Mouse (Mus musculus) v-Abl transformed pro-B cells (cell line): ENCODE data around the gene Kazn.

Experiments used
- in situ Hi-C, 2 experiments: fragments of 400-800 bp; cut with MboI; formaldehyde crosslinking; loops; one replicate each; pipeline ENCODE4 v1.15.1; 2025; ENCODE audit not compliant: unreplicated experiment in 2 of 2

Gene Kazn

GRCm38 (mm10) chr4:142239240-142240126, at the start of gene Kazn:
Kazn (minus strand) TSS chr4:142239401.
- in situ Hi-C loops: no loop called here

GRCm38 (mm10) chr4:142285471-142285870, 46.3 kb upstream of the Kazn start:
- in situ Hi-C loops: no loop called here

- in situ Hi-C loops: no loop called here
These were observed 44.7 kb upstream of the Kazn start for GRCm38 (mm10) chr4:142283867-142284266.

GRCm38 (mm10) chr4:142278197-142278575, 39.0 kb upstream of the Kazn start:
- in situ Hi-C loops: no loop called here

GRCm38 (mm10) chr4:142277481-142278196, 38.4 kb upstream of the Kazn start:
- in situ Hi-C loops: no loop called here

GRCm38 (mm10) chr4:142275242-142275641, 36.0 kb upstream of the Kazn start:
- in situ Hi-C loops: no loop called here

- in situ Hi-C loops: no loop called here
These were observed 35.4 kb upstream of the Kazn start for GRCm38 (mm10) chr4:142274441-142275234.

- in situ Hi-C loops: no loop called here
These were observed 32.3 kb upstream of the Kazn start for GRCm38 (mm10) chr4:142271506-142271905.

- in situ Hi-C loops: no loop called here
These were observed 28.6 kb upstream of the Kazn start for GRCm38 (mm10) chr4:142267832-142268231.

- in situ Hi-C loops: no loop called here
These were observed 28.2 kb upstream of the Kazn start for GRCm38 (mm10) chr4:142267348-142267819.

GRCm38 (mm10) chr4:142264335-142264734, 25.1 kb upstream of the Kazn start:
- in situ Hi-C loops: no loop called here

- in situ Hi-C loops: no loop called here
These were observed 22.5 kb upstream of the Kazn start for GRCm38 (mm10) chr4:142261725-142262124.

GRCm38 (mm10) chr4:142258730-142259129, 19.5 kb upstream of the Kazn start:
- in situ Hi-C loops: no loop called here

GRCm38 (mm10) chr4:142254088-142254487, 14.9 kb upstream of the Kazn start:
- in situ Hi-C loops: no loop called here

- in situ Hi-C loops: no loop called here
These were observed 12.5 kb upstream of the Kazn start for GRCm38 (mm10) chr4:142251471-142252354.

GRCm38 (mm10) chr4:142250054-142250453, 10.9 kb upstream of the Kazn start:
- in situ Hi-C loops: no loop called here

GRCm38 (mm10) chr4:142249401-142249800, 10.2 kb upstream of the Kazn start:
- in situ Hi-C loops: no loop called here

GRCm38 (mm10) chr4:142248426-142248825, 9.2 kb upstream of the Kazn start:
- in situ Hi-C loops: no loop called here

GRCm38 (mm10) chr4:142246698-142247097, 7.5 kb upstream of the Kazn start:
- in situ Hi-C loops: no loop called here

- in situ Hi-C loops: no loop called here
These were observed 5.4 kb upstream of the Kazn start for GRCm38 (mm10) chr4:142244641-142245040.
